In genomic region chr8:15189079-15189612, GRCm38 (mm10) we compare ENCODE assay signal across 13 mouse cellular contexts.
DNase-seq lines count a peak whose midpoint lies in the region; ATAC-seq and TF ChIP-seq lines count a peak whose summit lies in the region.
"Had no signal": no experiment of that assay in that cellular context is flagged by ENCODE, and none has a peak within 500 bp of the region (broad histone marks: within the 10 kb centered on the region; RNA-seq: fewer than 3 reads in every experiment).

No protein-coding gene starts in this region.

- H3K9me3 ChIP-seq in hindbrain, embryonic 10.5 days: no peaks in the 10 kb centered on the region
- no peaks in the 10 kb centered on the region for H3K9me3 ChIP-seq in hindbrain, embryonic 14.5 days (ENCODE audit: control insufficient read depth, low read length)
- H3K9me3 ChIP-seq in embryonic facial prominence, embryonic 10.5 days: no peaks in the 10 kb centered on the region
- H3K9me3 ChIP-seq in forebrain, postnatal 0 days (ENCODE audit: low read length): no peaks in the 10 kb centered on the region
- no peaks in the 10 kb centered on the region for H3K9me3 ChIP-seq in midbrain, postnatal 0 days (ENCODE audit: low read length)
- H3K9me3 ChIP-seq: liver, embryonic 13.5 days had no signal

- H3K36me3 ChIP-seq in hindbrain, embryonic 10.5 days: no peaks in the 10 kb centered on the region
- no peaks in the 10 kb centered on the region for H3K36me3 ChIP-seq in hindbrain, embryonic 14.5 days (replicated peaks; ENCODE audit: control insufficient read depth, insufficient read depth)
- no peaks in the 10 kb centered on the region for H3K36me3 ChIP-seq in embryonic facial prominence, embryonic 10.5 days (replicated peaks)
- H3K36me3 ChIP-seq in forebrain, postnatal 0 days (ENCODE audit: insufficient read depth): no peaks in the 10 kb centered on the region
- no peaks in the 10 kb centered on the region for H3K36me3 ChIP-seq in midbrain, postnatal 0 days (ENCODE audit: insufficient read depth, low read length)
- H3K36me3 ChIP-seq: liver, embryonic 13.5 days had no signal

- no peak for DNase-seq in hindbrain, embryonic 10.5 days (ENCODE audit: low spot score)
- DNase-seq in hindbrain, embryonic 14.5 days (ENCODE audit: low spot score): no peak
- DNase-seq in embryonic facial prominence, embryonic 10.5 days (ENCODE audit: low spot score): peak; percentile 14
- peak; percentile 13 for DNase-seq in forebrain, postnatal 0 days
- DNase-seq in midbrain, postnatal 0 days (ENCODE audit: low spot score): peak; percentile 25
- DNase-seq in urinary bladder, postnatal 4 days (ENCODE audit: low spot score in 2 of 2): no peak
- DNase-seq in B cell, adult 2 months: no peak
- DNase-seq: cerebellum, adult 8-10 months; heart, postnatal 36 days; liver, embryonic 13.5 days; right cerebral cortex, postnatal 14 days; thymus, adult 18-20 months had no signal

- no peak; the same call in 1 of the 2 replicates for ATAC-seq in hindbrain, embryonic 14.5 days (ENCODE audit: low FRiP score)
- ATAC-seq in forebrain, postnatal 0 days: no peak
- ATAC-seq in midbrain, postnatal 0 days (ENCODE audit: low FRiP score): no peak
- ATAC-seq: lung, postnatal 0 days had no signal

- H3K4me1 ChIP-seq in hindbrain, embryonic 10.5 days (replicated peaks): peaks cover 10% of the 10 kb centered on the region; the same call in 1 of the 2 replicates
- peaks cover 7% of the 10 kb centered on the region; the same call in 1 of the 2 replicates for H3K4me1 ChIP-seq in hindbrain, embryonic 14.5 days (replicated peaks; ENCODE audit: control insufficient read depth, insufficient read depth, low read length)
- H3K4me1 ChIP-seq in embryonic facial prominence, embryonic 10.5 days: peaks cover 9% of the 10 kb centered on the region; the same call in 1 of the 2 replicates
- H3K4me1 ChIP-seq in forebrain, postnatal 0 days (ENCODE audit: insufficient read depth): no peaks in the 10 kb centered on the region
- H3K4me1 ChIP-seq in midbrain, postnatal 0 days (ENCODE audit: insufficient read depth, low read length): no peaks in the 10 kb centered on the region
- H3K4me1 ChIP-seq: liver, embryonic 13.5 days had no signal

- no peak overlapping the region for H3K9ac ChIP-seq in hindbrain, embryonic 14.5 days
- no peak overlapping the region for H3K9ac ChIP-seq in forebrain, postnatal 0 days
- no peak overlapping the region for H3K9ac ChIP-seq in midbrain, postnatal 0 days (replicated peaks; ENCODE audit: low read length, poor library complexity, severe bottlenecking)
- H3K9ac ChIP-seq: liver, embryonic 13.5 days had no signal

- no peak overlapping the region for H3K4me3 ChIP-seq in hindbrain, embryonic 10.5 days
- no peak overlapping the region for H3K4me3 ChIP-seq in hindbrain, embryonic 14.5 days (replicated peaks; ENCODE audit: low read length)
- no peak overlapping the region for H3K4me3 ChIP-seq in embryonic facial prominence, embryonic 10.5 days
- H3K4me3 ChIP-seq in forebrain, postnatal 0 days (ENCODE audit: low read depth, low read length): no peak overlapping the region
- no peak overlapping the region for H3K4me3 ChIP-seq in midbrain, postnatal 0 days (ENCODE audit: low read depth, low read length)
- H3K4me3 ChIP-seq: liver, embryonic 13.5 days had no signal

- 40% methylated on average over 10 of the region's 10 CpGs for WGBS in hindbrain, embryonic 10.5 days
- WGBS in hindbrain, embryonic 14.5 days: 35% methylated on average over 10 of the region's 10 CpGs
- 35% methylated on average over 10 of the region's 10 CpGs for WGBS in embryonic facial prominence, embryonic 10.5 days
- 19% methylated on average over 10 of the region's 10 CpGs for WGBS in forebrain, postnatal 0 days
- 35% methylated on average over 10 of the region's 10 CpGs for WGBS in midbrain, postnatal 0 days

- TF ChIP-seq CTCF in forebrain, postnatal 0 days (IDR thresholded peaks at IDR 0.05; ENCODE audit: low read depth): no peak
- TF ChIP-seq CTCF in midbrain, postnatal 0 days (IDR thresholded peaks at IDR 0.05): no peak

- H3K4me2 ChIP-seq in hindbrain, embryonic 14.5 days (replicated peaks): no peak overlapping the region
- H3K4me2 ChIP-seq in forebrain, postnatal 0 days (ENCODE audit: low read depth): no peak overlapping the region
- no peak overlapping the region for H3K4me2 ChIP-seq in midbrain, postnatal 0 days (ENCODE audit: low read depth, low read length, poor library complexity, severe bottlenecking)
- H3K4me2 ChIP-seq: liver, embryonic 13.5 days had no signal

- no peaks in the 10 kb centered on the region for H3K27me3 ChIP-seq in hindbrain, embryonic 10.5 days (ENCODE audit: insufficient read depth, poor library complexity, severe bottlenecking)
- no peaks in the 10 kb centered on the region for H3K27me3 ChIP-seq in hindbrain, embryonic 14.5 days (ENCODE audit: control insufficient read depth, insufficient read depth, low read length)
- H3K27me3 ChIP-seq in embryonic facial prominence, embryonic 10.5 days (replicated peaks; ENCODE audit: low read depth, poor library complexity, severe bottlenecking): no peaks in the 10 kb centered on the region
- H3K27me3 ChIP-seq in forebrain, postnatal 0 days (ENCODE audit: insufficient read depth, low read length): no peaks in the 10 kb centered on the region
- no peaks in the 10 kb centered on the region for H3K27me3 ChIP-seq in midbrain, postnatal 0 days (ENCODE audit: insufficient read depth, low read length)
- H3K27me3 ChIP-seq: liver, embryonic 13.5 days had no signal

- H3K27ac ChIP-seq in hindbrain, embryonic 10.5 days: peak overlapping the region; percentile 9; the same call in 1 of the 2 replicates
- H3K27ac ChIP-seq in hindbrain, embryonic 14.5 days: no peak overlapping the region
- no peak overlapping the region for H3K27ac ChIP-seq in embryonic facial prominence, embryonic 10.5 days (replicated peaks)
- no peak overlapping the region for H3K27ac ChIP-seq in forebrain, postnatal 0 days (ENCODE audit: low read depth, low read length)
- no peak overlapping the region for H3K27ac ChIP-seq in midbrain, postnatal 0 days (ENCODE audit: low read depth, low read length)
- H3K27ac ChIP-seq: liver, embryonic 13.5 days had no signal

Comparison
In these comparisons a context has a peak if more than half of its experiments do, and no peak if none do; other contexts are left out.
1. DNase-seq: peak in embryonic facial prominence, embryonic 10.5 days (single experiment), forebrain, postnatal 0 days (single experiment) and midbrain, postnatal 0 days (single experiment); none in hindbrain, embryonic 10.5 days (single experiment), hindbrain, embryonic 14.5 days (single experiment), urinary bladder, postnatal 4 days (0 of 2) and B cell, adult 2 months (0 of 2).